Mouse (Mus musculus): ENCODE data around the gene Kpna7.

The Kpna7 gene

DNA sequence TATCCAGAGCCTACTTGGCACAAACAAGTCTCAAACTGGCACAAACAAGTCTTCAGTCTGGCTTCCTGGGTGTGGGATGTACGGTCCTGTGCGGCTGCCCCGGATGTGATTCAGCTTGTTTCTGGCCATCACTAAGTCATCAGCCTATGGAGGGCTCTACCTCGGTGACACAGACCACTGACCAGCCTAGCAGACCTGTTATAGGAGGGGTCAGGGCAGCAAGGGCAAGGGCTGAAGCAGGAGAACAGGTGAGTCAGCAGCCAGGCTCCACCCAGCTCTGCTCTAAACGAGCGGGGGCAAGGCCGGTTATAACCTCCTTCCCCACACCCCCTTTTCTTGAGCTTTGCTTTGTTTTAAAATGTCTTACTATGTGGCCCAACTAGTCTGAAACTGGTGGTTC is 129.4 kb downstream of the Kpna7 start:
- no peak for DNase-seq

- DNase-seq: no peak
Observed at GRCm38 (mm10) chr5:144952592-144952991, 131.2 kb downstream of the Kpna7 start.

DNA sequence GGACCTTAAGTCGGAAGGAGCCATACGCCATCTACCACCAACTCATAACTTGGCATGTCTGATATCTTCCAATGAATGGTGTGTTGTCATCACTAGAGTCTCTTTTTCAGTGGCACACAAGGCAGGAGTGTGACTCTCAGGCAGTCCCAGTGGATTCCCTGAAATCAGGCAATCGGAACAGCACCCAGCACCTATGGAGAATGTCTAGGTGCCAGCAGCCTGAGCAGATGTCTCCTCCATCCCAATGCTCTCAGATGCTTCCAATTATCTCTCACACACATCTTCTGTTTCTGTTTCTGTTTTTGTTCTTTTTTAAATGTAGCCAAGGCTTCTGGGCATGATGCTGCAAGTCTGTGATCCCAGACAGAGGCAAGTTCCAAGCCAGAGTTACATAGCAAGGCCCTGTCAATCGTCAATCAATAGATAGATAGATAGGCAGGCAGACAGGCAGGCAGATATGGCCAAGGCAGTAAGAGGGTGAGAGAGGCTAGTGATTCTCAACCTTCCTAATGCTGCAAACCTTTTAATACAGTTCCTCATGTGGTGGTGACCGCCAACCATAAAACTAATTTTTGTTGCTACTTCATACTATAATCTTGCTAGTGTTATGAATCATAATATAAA is 133.3 kb downstream of the Kpna7 start:
- no peak for DNase-seq

DNA sequence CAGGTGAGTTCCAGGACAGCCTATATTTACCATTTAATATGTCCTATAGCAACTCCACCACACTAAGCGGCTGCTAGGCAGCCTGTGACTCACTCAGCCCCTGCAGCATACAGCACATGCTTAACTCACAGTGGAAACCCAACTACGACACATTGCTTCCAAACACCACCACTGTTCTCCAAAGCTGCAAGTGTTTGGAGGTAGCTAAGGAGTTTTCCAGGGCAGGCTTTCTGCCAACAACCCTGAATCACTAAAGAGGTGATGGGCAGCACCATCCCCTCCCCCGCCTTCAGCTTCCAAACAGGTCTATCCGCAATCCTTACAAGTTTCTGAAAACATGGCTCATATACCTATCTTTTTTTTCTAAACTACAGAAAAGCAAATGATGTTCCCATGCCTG is 134.0 kb downstream of the Kpna7 start:
- DNase-seq: no peak

DNA sequence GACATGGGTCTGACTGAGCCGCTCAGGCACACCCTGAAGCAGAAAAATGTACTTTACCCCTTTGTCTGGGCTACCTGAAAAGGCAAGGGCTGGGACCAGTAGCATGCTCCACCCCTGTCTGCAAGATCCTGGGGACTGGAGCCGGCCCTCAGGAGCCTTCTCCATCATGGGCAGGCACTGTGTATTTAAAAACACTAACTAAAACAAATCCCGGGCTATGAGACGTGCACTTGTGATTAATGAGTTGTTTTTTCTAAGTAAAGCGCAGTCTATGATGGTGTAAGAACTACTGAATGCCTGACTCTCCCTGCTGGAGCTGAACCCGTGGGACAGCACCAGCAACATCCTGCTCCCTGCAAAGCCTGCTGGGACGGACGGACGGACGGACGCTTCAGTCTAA is 135.4 kb downstream of the Kpna7 start:
- DNase-seq: no peak

DNA sequence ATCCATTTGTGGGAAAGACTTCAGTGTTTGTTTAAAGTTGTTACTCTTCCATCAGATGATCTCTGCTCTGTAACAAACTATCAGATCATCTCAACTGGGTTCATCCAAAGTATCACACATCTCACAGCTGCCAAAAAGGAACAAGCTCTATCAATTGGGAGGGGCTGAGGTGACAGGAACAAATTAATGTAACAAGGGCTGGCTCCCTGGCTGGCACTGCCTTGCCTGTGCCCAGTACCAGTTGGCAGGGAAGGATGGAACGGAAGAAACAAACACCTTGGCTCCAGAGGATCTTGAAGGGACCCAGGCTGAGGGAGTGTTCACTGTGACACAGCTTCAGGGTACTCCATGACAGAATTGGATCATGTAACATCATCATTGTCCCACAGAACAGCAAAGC is 135.8 kb downstream of the Kpna7 start:
- DNase-seq: no peak

- peak; percentile 30 for DNase-seq
Observed at GRCm38 (mm10) chr5:144946032-144946431, 137.8 kb downstream of the Kpna7 start.

DNA sequence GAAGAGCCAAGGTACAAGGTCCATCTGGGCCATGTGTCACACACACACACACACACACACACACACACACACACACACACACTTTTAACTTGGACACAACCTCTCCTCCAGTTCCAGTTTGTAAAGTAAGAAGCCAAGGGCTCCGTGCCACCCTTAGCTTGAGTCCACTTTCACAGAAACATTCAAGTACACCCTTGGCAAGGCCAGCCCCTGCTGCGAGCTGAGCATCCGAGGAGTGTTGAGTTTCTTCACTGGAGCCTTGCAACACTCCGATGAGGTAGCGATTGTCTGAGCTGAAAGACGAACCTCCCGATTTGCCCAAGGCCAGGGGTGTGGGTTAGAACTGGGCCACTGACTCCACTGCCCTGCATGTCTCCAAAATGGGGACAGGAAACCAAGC is 138.9 kb downstream of the Kpna7 start:
- no peak for DNase-seq

GRCm38 (mm10) chr5:144944370-144944769 is 139.5 kb downstream of the Kpna7 start:
- DNase-seq: no peak

- no peak for DNase-seq
Observed at GRCm38 (mm10) chr5:144943346-144943745, 140.5 kb downstream of the Kpna7 start.

DNA sequence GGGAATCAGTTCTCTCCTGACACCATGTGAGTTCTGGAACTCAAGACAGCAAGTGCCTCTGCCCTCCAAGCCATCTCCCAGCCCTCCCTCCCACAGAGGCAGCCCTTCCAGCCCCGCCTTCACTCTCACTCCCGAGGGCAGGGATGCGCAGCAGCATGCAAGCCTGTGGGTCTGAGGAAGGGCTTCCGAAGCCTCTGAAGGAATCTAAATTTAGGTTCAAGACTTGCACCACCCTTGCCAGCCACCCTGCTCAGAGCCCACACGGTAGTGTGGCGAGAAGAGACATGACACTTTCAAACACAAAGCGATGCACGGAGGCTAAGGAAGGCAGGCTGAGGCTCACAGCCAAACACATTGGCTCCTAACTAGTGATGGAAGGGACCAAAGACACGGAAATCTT is 141.4 kb downstream of the Kpna7 start:
- DNase-seq: no peak

GRCm38 (mm10) chr5:144940904-144941303 is 142.9 kb downstream of the Kpna7 start:
- DNase-seq: no peak

GRCm38 (mm10) chr5:144937304-144937703 is 146.5 kb downstream of the Kpna7 start:
- DNase-seq: no peak

All from cerebellum, adult 8-10 months (tissue).